Comparison of ENCODE assay signal across 8 mouse cellular contexts in genomic region chr10:17478761-17479632, GRCm38 (mm10).
DNase-seq lines count a peak whose midpoint lies in the region; ATAC-seq lines count a peak whose summit lies in the region.

No protein-coding gene starts in this region.

- H3K9ac ChIP-seq in hindbrain, embryonic 15.5 days, result no peak overlapping the region

- WGBS in hindbrain, embryonic 15.5 days, result 20% methylated on average over 8 of the region's 8 CpGs

- H3K9me3 ChIP-seq in hindbrain, embryonic 15.5 days, result no peaks in the 10 kb centered on the region

- no peaks in the 10 kb centered on the region for H3K36me3 ChIP-seq in hindbrain, embryonic 15.5 days

- H3K27me3 ChIP-seq in hindbrain, embryonic 15.5 days, result no peaks in the 10 kb centered on the region

- DNase-seq in adipocyte (ENCODE audit: low spot score), result peak; percentile 65
- peak; percentile 71 for DNase-seq in embryo, embryonic 9.5 days (ENCODE audit: extremely low spot score)
- peak; percentile 63 for DNase-seq in mesoderm, embryonic 11.5 days (ENCODE audit: low read depth, low spot score)
- DNase-seq in spleen, postnatal 36 days (ENCODE audit: low spot score in 2 of 2), result no peak
- no peak for DNase-seq in urinary bladder, adult 2 months (ENCODE audit: low spot score)
- no peak for DNase-seq in heart, adult 18-20 months
- DNase-seq in heart, adult 11 months, result no peak

- peak overlapping the region; percentile 27 for H3K4me2 ChIP-seq in hindbrain, embryonic 15.5 days

- peaks cover 8% of the 10 kb centered on the region for H3K4me1 ChIP-seq in hindbrain, embryonic 15.5 days (replicated peaks)

- ATAC-seq in hindbrain, embryonic 15.5 days (ENCODE audit: low FRiP score, low read depth), result peak; percentile 82

- H3K4me3 ChIP-seq in hindbrain, embryonic 15.5 days, result no peak overlapping the region

- H3K27ac ChIP-seq in hindbrain, embryonic 15.5 days (replicated peaks), result peak overlapping the region; percentile 30; the same call in 1 of the 2 replicates

Comparison
In these comparisons a context has a peak if more than half of its experiments do, and no peak if none do; other contexts are left out.
1. DNase-seq: peak in adipocyte (single experiment), embryo, embryonic 9.5 days (single experiment) and mesoderm, embryonic 11.5 days (single experiment); none in spleen, postnatal 36 days (0 of 2), urinary bladder, adult 2 months (single experiment), heart, adult 18-20 months (0 of 2) and heart, adult 11 months (single experiment).